Mouse (Mus musculus) stomach, postnatal 0 days (tissue): ENCODE measurements around the gene Sema3f. TPM values are rescaled to one million over a fixed set of nuclear protein-coding genes. Genes with fewer than 3 reads are reported as not detected.

Source experiments
- ATAC-seq: fragments of 200-750 bp; cut with Nextera tagmentation; 2 replicates; pipeline ENCODE4 v1.8.0; 2017; ENCODE audit not compliant: low FRiP score, low TSS enrichment
- DNase-seq: peaks from one replicate; pipeline ENCODE4 v3.0.0-alpha.2; 2016; ENCODE audit warnings: low spot score
- H3K27ac ChIP-seq: fragments of 300-500 bp; sonication (generic); replicated peaks from 2 replicates; pipeline ENCODE4 v1.5.1; 2014; ENCODE audit warnings: mild to moderate bottlenecking, control low read depth
- H3K27me3 ChIP-seq: fragments of 300-500 bp; sonication (generic); 2 replicates; pipeline ENCODE4 v1.6.1; 2014; ENCODE audit warnings: low read length; ENCODE audit not compliant: control insufficient read depth, insufficient read depth
- H3K36me3 ChIP-seq: fragments of 300-500 bp; sonication (generic); 2 replicates; pipeline ENCODE4 v1.6.1; 2014; ENCODE audit warnings: low read length, mixed read lengths; ENCODE audit not compliant: control insufficient read depth, insufficient read depth
- H3K4me1 ChIP-seq: fragments of 300-500 bp; sonication (generic); replicated peaks from 2 replicates; pipeline ENCODE4 v1.6.1; 2014; ENCODE audit warnings: antibody characterized with exemption; ENCODE audit not compliant: control insufficient read depth, insufficient read depth
- H3K4me2 ChIP-seq: fragments of 300-500 bp; sonication (generic); replicated peaks from 2 replicates; pipeline ENCODE4 v1.6.1; 2014; ENCODE audit warnings: low read depth, mild to moderate bottlenecking, control low read depth, moderate library complexity
- H3K4me3 ChIP-seq: fragments of 300-500 bp; sonication (generic); 2 replicates; pipeline ENCODE4 v1.5.1; 2014; ENCODE audit warnings: low read depth, low read length, control low read depth
- H3K9ac ChIP-seq: fragments of 300-500 bp; sonication (generic); 2 replicates; pipeline ENCODE4 v1.6.1; 2014; ENCODE audit warnings: mild to moderate bottlenecking, low read length, control low read depth, mixed read lengths
- H3K9me3 ChIP-seq: fragments of 300-500 bp; sonication (generic); 2 replicates; pipeline ENCODE4 v1.6.1; 2016; ENCODE audit warnings: low read length; ENCODE audit not compliant: control insufficient read depth
- CTCF ChIP-seq: IDR thresholded peaks from 2 replicates; pipeline ENCODE4 v1.5.1; 2016; ENCODE audit warnings: antibody characterized with exemption, low read depth, mild to moderate bottlenecking, moderate library complexity
- EP300 ChIP-seq: optimal IDR thresholded peaks from 2 replicates; pipeline ENCODE3; 2016; ENCODE audit warnings: antibody characterized with exemption
- WGBS: fragments of 180-500 bp; shearing (Covaris S2); extraction: QIAGEN DNeasy Blood & Tissue Kit; methylation state at CpG from one replicate; pipeline ENCODE4 v1.1.7; 2014; 5-methylcytosine and 5-hydroxymethylcytosine counted together
- polyA plus RNA-seq: library from polyadenylated mRNA; unstranded; fragments of >200 nt; fragmentation: Nextera tagmentation; extraction: Ambion mirVana; gene quantifications from 2 replicates; pipeline ENCODE4 v1.2.1, GENCODE M21; 2015

Gene Sema3f
- polyA plus RNA-seq, 1 experiment from 2014 or later, result 11.7 TPM

GRCm38 (mm10) chr9:107702606-107703185 lies 7.6 kb downstream of the Sema3f start:
- H3K27ac ChIP-seq, result peak overlapping the region; percentile 82
- whole genome bisulfite sequencing, result 42% methylated on average over 3 of the region's 3 CpGs

GRCm38 (mm10) chr9:107701594-107701993 lies 8.7 kb downstream of the Sema3f start:
- H3K9ac ChIP-seq, result no peak overlapping the region
- no peak overlapping the region for H3K4me3 ChIP-seq
- peak overlapping the region; percentile 83 for H3K27ac ChIP-seq
- H3K9me3 ChIP-seq, result no peaks in the 10 kb centered on the region
- 8% methylated on average over 12 of the region's 12 CpGs for WGBS
- H3K4me2 ChIP-seq, result no peak overlapping the region
- no peaks in the 10 kb centered on the region for H3K27me3 ChIP-seq
- DNase-seq (peak; percentile 84), ATAC-seq (peak; percentile 48)
- H3K36me3 ChIP-seq, result no peaks in the 10 kb centered on the region; the same call in 1 of the 2 replicates
- TF ChIP-seq CTCF, result no peak
- peak; percentile 74 for TF ChIP-seq EP300
- peaks cover 56% of the 10 kb centered on the region for H3K4me1 ChIP-seq

More at GRCm38 (mm10) chr9:107702606-107703185, 7.6 kb downstream of the Sema3f start:
- Histone ChIP-seq H3K36me3 (no peaks in the 10 kb centered on the region; the same call in 1 of the 2 replicates), H3K9me3 (no peaks in the 10 kb centered on the region), H3K9ac (no peak overlapping the region), H3K27me3 (no peaks in the 10 kb centered on the region), H3K4me2 (no peak overlapping the region), H3K4me3 (no peak overlapping the region), H3K4me1 (peaks cover 55% of the 10 kb centered on the region)
- no peak for TF ChIP-seq EP300
- TF ChIP-seq CTCF, result no peak
- DNase-seq, result no peak
- ATAC-seq, result no peak

- no peaks in the 10 kb centered on the region for H3K9me3 ChIP-seq
- peak overlapping the region; percentile 38; the same call in 1 of the 2 replicates for H3K9ac ChIP-seq
- WGBS, result 32% methylated on average over 6 of the region's 6 CpGs
- H3K27me3 ChIP-seq, result no peaks in the 10 kb centered on the region
- no peaks in the 10 kb centered on the region; the same call in 1 of the 2 replicates for H3K36me3 ChIP-seq
- H3K4me2 ChIP-seq, result no peak overlapping the region
- H3K4me3 ChIP-seq, result no peak overlapping the region
- TF ChIP-seq EP300, result no peak
- no peak for TF ChIP-seq CTCF
- peaks cover 53% of the 10 kb centered on the region for H3K4me1 ChIP-seq
- ATAC-seq (no peak), DNase-seq (no peak)
- H3K27ac ChIP-seq, result peak overlapping the region; percentile 83
These were observed 10.1 kb downstream of the Sema3f start for GRCm38 (mm10) chr9:107700114-107700571.

- Histone ChIP-seq H3K9me3 (no peaks in the 10 kb centered on the region), H3K4me3 (no peak overlapping the region), H3K4me2 (0 out of 2 replicates have a peak overlapping the region, but pooled peaks have one; percentile 12), H3K27me3 (no peaks in the 10 kb centered on the region), H3K4me1 (peaks cover 53% of the 10 kb centered on the region), H3K9ac (no peak overlapping the region), H3K27ac (peak overlapping the region; percentile 83), H3K36me3 (no peaks in the 10 kb centered on the region)
- 24% methylated on average over 8 of the region's 9 CpGs for WGBS
- ATAC-seq (no peak), DNase-seq (no peak)
- TF ChIP-seq CTCF (no peak), EP300 (no peak)
These were observed 10.8 kb downstream of the Sema3f start for GRCm38 (mm10) chr9:107699376-107699980.

GRCm38 (mm10) chr9:107698611-107699190 lies 11.6 kb downstream of the Sema3f start:
- no peak for DNase-seq
- peak overlapping the region; percentile 34 for H3K4me2 ChIP-seq
- H3K36me3 ChIP-seq, result no peaks in the 10 kb centered on the region
- peak overlapping the region; percentile 83 for H3K27ac ChIP-seq
- no peaks in the 10 kb centered on the region for H3K27me3 ChIP-seq
- H3K9ac ChIP-seq, result peak overlapping the region; percentile 23; the same call in 1 of the 2 replicates
- H3K4me3 ChIP-seq, result no peak overlapping the region
- TF ChIP-seq EP300, result no peak
- TF ChIP-seq CTCF, result peak; percentile 55
- H3K4me1 ChIP-seq, result peaks cover 48% of the 10 kb centered on the region
- no peaks in the 10 kb centered on the region for H3K9me3 ChIP-seq
- ATAC-seq, result no peak
- 20% methylated on average over 14 of the region's 14 CpGs for WGBS
